Mouse (Mus musculus): Measurements from ENCODE around the gene Trappc3l.
"Not testable (repeated sequence)": the region's sequence is repeated elsewhere in the genome, so short reads cannot be mapped to it uniquely, and the experiment has no call there.

Trappc3l gene

GRCm38 (mm10) chr10:34037401-34037800, at the start of gene Trappc3l:
Gene Trappc3l (plus strand): TSS chr10:34037597.
- DNase-seq (ENCODE audit: low spot score): no peak

DNA sequence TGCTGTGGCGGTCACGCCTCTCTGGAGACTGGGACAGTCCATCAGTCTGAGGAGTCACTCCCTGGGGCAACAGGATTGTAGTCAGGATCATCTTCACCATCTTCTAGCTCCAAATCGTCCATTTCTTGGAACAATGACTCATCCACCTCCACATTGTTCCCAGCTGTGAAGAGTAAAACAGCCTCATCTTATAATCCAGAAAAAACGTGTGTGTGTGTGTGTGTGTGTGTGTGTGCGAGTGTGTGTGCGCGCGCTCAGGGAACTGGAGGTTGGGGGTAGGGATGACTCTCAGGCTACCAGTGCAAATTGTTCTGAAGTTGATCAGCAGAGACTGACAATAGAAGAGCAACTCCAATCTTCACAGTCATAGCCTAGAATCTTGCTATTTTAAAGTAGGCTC, 40.7 kb upstream of the Trappc3l start:
- DNase-seq (ENCODE audit: low spot score): not testable (repeated sequence)

GRCm38 (mm10) chr10:33998397-33998796, 39.0 kb upstream of the Trappc3l start:
- DNase-seq (ENCODE audit: low spot score): no peak

DNA sequence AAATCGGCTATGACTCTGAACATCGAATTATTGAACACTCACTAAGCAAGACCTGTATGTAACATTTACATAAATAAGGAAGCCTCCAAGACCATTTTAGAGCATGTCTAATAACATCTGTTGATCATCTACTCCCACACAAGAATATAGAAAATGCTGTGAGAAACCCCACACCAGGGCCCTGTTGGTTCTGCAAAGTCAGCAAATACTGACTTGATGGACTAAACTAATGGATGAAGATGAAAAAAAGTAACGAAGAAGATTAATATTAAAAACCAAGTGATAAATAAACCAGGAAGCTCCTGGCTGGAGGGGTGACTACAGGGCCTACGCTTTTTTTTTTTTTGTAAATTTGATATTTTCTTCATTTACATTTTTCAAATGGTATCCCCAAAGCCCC, 24.8 kb upstream of the Trappc3l start:
- no peak for DNase-seq (ENCODE audit: low spot score)

- no peak for DNase-seq (ENCODE audit: low spot score)
These were observed 24.2 kb upstream of the Trappc3l start for GRCm38 (mm10) chr10:34013241-34013640.

GRCm38 (mm10) chr10:34018746-34019301, 18.6 kb upstream of the Trappc3l start:
- DNase-seq (ENCODE audit: low spot score): no peak

DNA sequence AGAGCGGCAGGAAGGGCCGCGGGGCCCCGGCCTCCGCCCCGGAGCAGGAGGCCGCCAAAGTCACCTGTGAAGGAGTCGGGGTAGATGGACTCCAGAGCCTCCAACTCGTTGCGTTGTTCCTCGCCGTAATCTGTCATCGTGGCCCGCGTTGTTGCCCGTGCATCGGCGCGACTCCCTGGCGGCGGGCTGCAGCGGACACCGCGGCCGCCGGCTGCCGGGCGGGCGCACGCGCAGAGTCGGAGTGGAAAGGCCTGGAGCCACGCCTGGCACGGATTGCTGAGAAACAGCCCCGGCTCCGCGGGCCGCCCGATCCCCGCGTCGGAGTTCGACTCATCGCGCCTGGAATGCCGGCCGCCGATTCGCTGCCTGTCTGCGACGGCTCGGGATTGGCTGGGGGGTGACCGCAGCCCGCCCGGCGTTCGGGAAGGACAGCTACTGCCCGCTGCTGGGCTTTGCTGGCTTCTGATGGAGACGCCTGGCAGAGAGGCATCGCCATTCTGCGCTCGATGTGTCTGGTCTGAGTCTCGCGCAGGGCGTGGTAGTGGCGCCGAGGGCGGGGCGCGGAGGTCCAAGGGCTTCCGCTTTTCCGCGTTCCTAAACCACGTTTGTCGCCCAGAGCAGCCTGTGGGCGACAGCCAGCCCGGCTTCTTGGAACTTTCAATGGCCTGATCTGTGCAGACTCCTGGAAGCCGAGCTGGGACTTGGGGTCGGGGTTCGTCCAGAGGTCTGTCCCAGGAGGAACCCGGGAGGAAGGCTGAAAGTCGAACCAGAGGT, 17.9 kb upstream of the Trappc3l start, which contains the start of gene Rwdd1:
TSS of gene Rwdd1 (minus strand) at position 323 of the 774 bp plus-strand sequence.
- peak; percentile 97 for DNase-seq (ENCODE audit: low spot score)

DNA sequence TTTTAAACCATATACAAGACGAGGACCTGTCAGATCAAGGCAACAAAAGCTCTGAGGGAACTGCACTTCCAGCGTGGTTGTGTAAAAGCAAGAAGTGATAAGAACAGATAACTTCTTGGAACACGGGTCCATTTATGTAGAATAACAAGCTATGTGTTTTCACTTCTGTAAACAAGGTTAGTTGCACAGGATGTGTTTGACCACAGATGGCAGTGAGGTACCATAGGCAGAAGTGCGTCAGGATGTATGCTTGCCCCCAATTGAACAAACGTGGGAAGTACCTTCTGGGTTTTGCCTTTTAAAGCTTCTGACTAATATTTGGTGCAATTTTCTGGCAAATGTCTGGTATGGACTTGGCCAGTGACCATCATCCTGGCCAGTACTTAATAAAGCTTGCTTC, 7.1 kb upstream of the Trappc3l start:
- DNase-seq (ENCODE audit: low spot score): no peak

GRCm38 (mm10) chr10:34033630-34034305, 3.6 kb upstream of the Trappc3l start:
- peak; percentile 83 for DNase-seq (ENCODE audit: low spot score)

DNA sequence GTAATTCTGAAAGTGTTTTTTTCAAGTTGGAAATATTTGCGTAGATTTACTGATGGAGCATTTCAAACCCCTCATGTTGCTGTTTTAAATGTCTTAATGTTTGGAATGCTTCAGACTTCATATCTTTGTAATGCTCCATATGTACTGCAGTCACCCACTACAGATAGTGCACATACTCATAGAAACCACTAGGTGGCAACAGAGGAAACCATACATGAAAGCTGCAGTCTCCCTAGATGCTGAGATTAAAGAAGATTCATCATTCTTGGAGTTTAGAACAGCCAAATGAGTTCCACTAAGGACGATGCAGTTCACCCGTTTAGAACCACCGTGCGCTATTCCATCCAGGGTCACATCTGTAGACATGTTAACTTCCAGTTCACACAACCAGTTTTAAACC, 810 bp upstream of the Trappc3l start:
- no peak for DNase-seq (ENCODE audit: low spot score)

GRCm38 (mm10) chr10:34044210-34044609, 6.8 kb downstream of the Trappc3l start, which contains the start of gene Calhm4:
Gene Calhm4 (minus strand): TSS chr10:34044310.
- DNase-seq (ENCODE audit: low spot score): no peak

GRCm38 (mm10) chr10:34053987-34054386, 16.6 kb downstream of the Trappc3l start:
- DNase-seq (ENCODE audit: low spot score): no peak

GRCm38 (mm10) chr10:34066591-34066990, 29.2 kb downstream of the Trappc3l start:
- no peak for DNase-seq (ENCODE audit: low spot score)

GRCm38 (mm10) chr10:34069606-34070005, 32.2 kb downstream of the Trappc3l start:
- no peak for DNase-seq (ENCODE audit: low spot score)

GRCm38 (mm10) chr10:34070999-34071492, 33.6 kb downstream of the Trappc3l start:
- DNase-seq (ENCODE audit: low spot score): no peak

- no peak for DNase-seq (ENCODE audit: low spot score)
These were observed 34.3 kb downstream of the Trappc3l start for GRCm38 (mm10) chr10:34071650-34072049.

- DNase-seq (ENCODE audit: low spot score): no peak
These were observed 37.3 kb downstream of the Trappc3l start for GRCm38 (mm10) chr10:34074522-34075200.

DNA sequence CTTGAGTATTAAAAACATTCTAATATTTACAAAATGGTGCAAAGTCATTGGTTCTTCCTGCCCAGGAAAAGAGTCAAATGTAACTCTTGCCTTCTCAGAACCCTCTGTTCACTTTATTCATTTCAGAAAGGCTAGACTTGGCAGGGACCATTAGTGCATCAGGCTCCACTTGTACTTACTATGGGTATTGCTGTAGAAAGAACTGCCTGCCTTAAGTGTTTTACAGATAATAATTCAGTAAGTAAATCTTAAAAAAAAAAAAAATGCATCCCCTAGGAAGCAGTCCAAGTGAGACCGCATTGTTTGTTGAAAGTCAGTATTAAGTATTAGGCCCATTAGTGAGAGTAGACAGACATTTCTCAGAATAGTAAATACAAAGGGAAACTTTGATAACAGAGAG, 49.1 kb downstream of the Trappc3l start:
- no peak for DNase-seq (ENCODE audit: low spot score)

GRCm38 (mm10) chr10:34088515-34088914, 51.1 kb downstream of the Trappc3l start:
- no peak for DNase-seq (ENCODE audit: low spot score)

DNA sequence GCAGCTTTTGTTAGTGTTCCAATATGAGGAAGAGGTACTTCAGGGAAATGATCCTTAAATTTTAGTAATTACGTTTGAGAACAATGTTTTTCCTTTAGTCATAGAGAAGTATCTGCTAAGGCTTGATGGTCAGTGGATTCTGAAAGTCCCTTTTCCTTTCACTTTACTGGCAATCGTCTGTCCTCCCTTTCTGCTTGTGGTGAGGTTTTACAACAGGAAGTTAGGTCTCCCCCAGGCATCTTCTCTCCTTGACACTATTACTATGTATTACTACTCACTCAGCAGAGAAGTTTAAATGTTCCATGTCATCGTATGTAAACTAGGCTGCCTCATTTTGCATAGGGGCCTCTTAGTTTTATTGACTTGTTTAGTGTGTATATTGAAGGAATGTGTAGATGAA, 52.1 kb downstream of the Trappc3l start:
- DNase-seq (ENCODE audit: low spot score): no peak

DNA sequence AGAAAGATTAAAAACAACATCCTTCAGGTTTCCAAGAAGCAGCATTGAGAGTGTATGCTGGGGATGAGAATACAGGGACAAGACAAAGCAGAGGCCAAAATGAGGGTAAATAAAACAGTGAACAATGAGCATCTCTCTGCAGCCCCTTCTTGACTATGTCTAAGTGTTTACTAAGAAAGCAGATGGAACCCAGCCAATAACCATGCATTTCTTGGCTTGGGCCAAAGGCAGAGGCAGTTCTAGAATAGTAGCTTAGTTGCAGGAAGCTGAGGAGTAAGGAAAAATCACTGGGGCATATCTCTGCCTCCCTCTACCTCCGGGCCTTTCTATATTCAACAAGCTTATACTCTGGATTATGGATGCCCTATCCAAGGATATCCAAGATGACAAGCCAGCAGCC, 53.1 kb downstream of the Trappc3l start:
- DNase-seq (ENCODE audit: low spot score): no peak

DNA sequence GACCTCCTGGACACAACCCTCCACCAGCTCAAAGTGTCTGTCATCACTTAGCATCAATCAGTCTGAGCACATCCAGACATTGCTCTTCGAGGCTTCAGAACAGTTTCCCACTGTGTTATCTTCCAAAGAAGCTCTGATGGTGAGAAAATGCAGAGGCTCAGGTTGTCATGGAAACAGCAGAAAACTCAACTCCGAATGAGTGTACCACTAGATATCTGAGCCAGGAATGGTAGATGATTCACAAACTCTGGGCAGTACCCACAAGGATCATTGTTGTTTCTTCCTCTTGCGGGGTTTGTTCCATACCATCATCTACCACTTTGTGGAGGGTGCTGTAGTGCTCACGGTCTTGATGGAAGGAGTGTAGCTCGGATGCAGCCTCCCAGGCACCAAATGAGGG, 54.5 kb downstream of the Trappc3l start:
- no peak for DNase-seq (ENCODE audit: low spot score)

Measured in urinary bladder, postnatal 14 days (tissue).